Mouse (Mus musculus) monocyte, adult 5-6 weeks (primary cell): ENCODE measurements around the gene Ifnar2. TPM values are rescaled to one million over a fixed set of nuclear protein-coding genes. Genes with fewer than 3 reads are reported as not detected.
A peak's percentile ranks its signal among the peaks of the same experiment; 100 is the strongest.

Experiments
- ATAC-seq: fragments of 153-309, 156-312 bp; replicated peaks from 2 replicates; pipeline ENCODE4 v1.8.0; 2017; ENCODE audit warnings: mild to moderate bottlenecking; ENCODE audit not compliant: low TSS enrichment, insufficient number of reproducible peaks, severe bottlenecking, poor library complexity, low FRiP score
- total RNA-seq: library from RNA; stranded (forward); fragments of 200-1000, 200-491, 200-594 nt; gene quantifications from 3 replicates; pipeline ENCODE4 v1.2.3, GENCODE M21; 2017

Gene Ifnar2
- total RNA-seq, 1 experiment from 2014 or later: 243 TPM

GRCm38 (mm10) chr16:91384221-91384620 lies 11.6 kb downstream of the Ifnar2 start:
- no peak for ATAC-seq

DNA sequence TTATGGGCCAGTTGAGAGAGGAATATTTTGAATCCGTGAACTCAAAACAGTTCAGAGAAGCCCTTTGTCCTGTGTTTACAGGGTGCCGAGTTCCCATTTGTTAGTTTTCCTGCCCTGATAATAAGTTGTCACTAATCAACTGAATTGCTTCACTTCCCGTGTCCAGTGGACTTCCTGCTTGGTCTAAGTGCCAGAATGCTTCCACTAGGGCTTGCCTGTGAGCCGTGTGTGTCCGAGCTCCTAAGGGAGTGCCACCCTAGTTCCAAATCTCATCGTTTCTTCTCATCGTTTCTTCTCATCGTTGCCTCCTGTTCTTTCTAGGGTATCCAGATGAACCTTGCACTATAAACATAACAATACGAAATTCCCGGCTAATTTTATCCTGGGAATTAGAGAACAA lies 13.0 kb downstream of the Ifnar2 start:
- peak; percentile 36; the same call in 1 of the 2 replicates for ATAC-seq

- ATAC-seq: no peak
These were observed 14.0 kb downstream of the Ifnar2 start for GRCm38 (mm10) chr16:91386419-91387120.

GRCm38 (mm10) chr16:91387121-91387486 lies 14.5 kb downstream of the Ifnar2 start:
- no peak for ATAC-seq

GRCm38 (mm10) chr16:91390100-91390499 lies 17.5 kb downstream of the Ifnar2 start:
- 0 out of 2 replicates have a peak, but pooled peaks have one; percentile 54 for ATAC-seq

- no peak for ATAC-seq
These were observed 18.8 kb downstream of the Ifnar2 start, which contains the start of gene Gm21970 for GRCm38 (mm10) chr16:91391421-91391820. Gene Gm21970 (plus strand): TSS chr16:91391721.

DNA sequence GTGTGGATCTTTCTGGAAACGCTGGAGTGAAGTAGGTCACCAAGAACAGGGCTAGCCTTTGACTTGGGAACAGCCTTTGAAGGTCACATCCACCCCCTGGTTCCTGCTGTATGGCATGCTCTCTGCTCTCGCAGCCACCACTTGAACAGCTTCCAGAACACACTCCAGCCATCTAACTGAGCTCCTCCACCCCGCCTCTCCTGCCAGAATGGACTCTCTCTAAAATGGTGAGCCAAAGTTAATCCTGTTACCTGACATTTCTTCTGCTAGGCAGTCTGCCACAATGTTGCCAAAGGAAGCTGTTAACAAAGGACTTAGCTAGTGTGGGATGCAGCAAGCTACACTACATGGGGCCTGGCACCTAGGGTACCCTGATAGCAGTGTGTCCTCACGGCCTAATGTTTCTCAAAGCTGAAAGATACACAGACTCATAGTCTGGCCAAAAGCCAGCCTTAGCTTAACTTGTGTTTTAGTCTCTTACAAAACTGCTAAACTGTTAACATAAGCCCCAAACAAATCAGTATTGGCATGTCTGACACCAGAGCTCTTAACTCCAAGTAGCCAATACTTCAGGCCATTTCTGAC lies 22.3 kb downstream of the Ifnar2 start:
- no peak for ATAC-seq

DNA sequence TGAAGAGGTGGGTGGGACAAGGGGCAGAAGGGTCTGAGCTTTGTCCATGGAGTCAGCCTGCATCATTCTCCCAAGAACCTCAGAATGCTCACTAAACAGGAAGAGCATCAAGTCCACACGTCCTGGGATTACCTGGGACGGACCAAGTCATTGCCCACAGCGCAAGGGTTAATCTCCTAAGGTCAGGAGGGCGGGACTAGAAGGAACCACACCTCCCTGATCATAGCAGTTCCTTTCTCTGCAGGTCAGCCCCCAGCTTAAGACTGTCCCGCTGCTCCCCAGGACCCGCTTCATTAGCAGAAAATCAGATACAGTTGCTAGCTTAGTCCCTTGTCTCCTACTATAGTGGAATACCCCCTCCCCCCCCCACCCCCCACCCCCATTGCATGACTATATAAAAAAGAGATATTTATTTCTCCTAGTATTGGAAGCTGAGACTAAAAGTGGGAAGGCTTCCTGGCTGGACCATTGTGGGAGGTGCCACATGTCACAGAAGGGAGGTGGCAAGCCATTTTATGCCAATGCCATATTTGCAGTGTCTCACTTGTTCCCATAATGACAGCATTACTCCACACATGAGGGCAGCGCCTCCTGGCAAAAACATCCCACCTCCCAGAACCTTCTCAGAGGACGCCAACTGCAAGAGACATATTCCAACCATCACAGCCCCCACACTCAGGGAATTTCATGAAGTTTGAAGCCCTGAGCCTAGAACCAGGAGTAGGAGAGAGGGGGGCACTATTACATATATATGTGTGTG lies 23.2 kb downstream of the Ifnar2 start:
- ATAC-seq: no peak

- ATAC-seq: no peak
These were observed 24.4 kb downstream of the Ifnar2 start for GRCm38 (mm10) chr16:91396844-91397537.

GRCm38 (mm10) chr16:91398030-91398429 lies 25.4 kb downstream of the Ifnar2 start:
- ATAC-seq: peak; percentile 87

- no peak for ATAC-seq
These were observed 26.4 kb downstream of the Ifnar2 start for GRCm38 (mm10) chr16:91398944-91399343.

DNA sequence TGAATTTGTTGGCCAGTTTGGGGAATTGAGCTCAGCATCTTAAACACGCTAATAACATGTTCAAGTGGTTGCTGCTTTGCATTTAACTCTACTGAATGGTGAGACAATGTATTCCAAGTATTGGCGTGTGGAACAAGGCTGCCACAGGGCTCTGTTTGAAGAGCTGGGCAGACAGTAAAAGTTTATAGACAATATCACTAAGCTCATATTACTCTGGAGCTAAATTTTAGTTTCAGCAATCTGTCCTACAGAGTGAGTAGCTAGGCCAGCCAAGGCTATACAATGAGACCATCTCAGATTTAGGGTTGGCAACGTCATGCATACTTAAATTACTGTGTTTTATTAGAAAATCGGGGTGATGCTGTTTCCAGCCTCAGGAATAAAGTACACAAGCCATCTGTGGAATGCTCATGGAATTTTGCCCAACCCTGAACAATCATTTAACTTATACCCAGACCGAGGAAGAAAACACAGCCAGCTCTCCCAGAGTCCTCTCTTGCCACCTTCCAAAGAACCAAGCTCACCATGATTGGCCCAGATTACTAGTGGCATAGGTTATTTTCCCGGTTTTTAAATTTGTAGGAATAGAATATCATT lies 29.1 kb downstream of the Ifnar2 start:
- ATAC-seq: no peak

GRCm38 (mm10) chr16:91403784-91404183 lies 31.2 kb downstream of the Ifnar2 start:
- ATAC-seq: no peak

DNA sequence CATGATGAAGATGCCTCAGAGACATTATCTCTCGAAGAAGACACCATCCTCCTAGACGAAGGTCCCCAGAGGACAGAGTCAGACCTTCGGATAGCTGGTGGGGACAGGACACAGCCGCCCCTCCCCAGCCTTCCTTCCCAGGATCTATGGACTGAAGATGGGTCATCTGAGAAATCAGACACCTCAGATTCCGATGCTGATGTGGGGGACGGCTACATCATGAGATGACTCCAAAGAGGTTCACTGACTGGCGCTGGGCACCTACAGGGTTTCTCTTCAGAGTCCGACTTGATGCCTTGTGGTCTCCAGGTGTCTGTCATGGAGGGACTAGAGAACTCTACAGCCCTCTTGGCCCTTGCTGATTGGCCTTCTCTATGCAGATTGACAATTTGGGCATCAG lies 31.6 kb downstream of the Ifnar2 start:
- no peak for ATAC-seq

DNA sequence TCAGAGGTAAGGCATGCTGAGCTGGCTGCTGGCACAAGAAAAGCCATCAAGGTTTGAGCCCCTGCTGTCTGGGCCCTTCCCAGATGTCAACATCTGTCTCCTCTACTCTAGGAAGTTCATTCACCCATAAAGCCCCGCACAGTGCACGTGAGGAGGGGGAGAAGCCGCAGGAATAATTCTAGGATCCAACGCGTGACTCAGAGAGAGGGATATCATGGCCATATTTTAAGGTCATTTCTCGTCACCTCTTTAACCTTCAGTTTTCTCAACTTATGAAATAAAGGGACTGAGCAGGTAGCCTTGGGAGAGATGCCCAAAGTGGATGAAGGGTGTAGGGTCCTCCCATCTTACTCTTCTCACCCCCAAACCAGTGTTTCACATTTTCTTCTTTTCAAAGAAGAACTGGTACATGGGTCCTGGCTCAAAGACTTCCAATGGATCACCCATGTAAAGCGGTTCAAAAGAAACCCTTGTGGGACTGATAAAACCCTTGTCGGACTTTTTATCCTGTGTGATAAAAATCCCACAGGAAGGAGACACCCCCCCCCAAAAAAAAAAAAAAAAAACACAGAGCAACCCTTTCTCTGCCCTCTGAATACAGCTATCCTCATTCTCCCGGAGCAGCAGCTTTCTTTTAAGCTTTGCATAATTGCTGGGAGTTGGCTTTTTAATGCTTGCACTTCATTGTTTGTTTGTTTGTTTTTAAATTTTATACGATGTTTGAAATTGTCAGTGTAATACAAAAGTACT lies 32.4 kb downstream of the Ifnar2 start:
- ATAC-seq: no peak

GRCm38 (mm10) chr16:91405640-91406584 lies 33.3 kb downstream of the Ifnar2 start, which contains the start of gene Il10rb:
Gene Il10rb (plus strand): TSS chr16:91406164.
- peak; percentile 72 for ATAC-seq

DNA sequence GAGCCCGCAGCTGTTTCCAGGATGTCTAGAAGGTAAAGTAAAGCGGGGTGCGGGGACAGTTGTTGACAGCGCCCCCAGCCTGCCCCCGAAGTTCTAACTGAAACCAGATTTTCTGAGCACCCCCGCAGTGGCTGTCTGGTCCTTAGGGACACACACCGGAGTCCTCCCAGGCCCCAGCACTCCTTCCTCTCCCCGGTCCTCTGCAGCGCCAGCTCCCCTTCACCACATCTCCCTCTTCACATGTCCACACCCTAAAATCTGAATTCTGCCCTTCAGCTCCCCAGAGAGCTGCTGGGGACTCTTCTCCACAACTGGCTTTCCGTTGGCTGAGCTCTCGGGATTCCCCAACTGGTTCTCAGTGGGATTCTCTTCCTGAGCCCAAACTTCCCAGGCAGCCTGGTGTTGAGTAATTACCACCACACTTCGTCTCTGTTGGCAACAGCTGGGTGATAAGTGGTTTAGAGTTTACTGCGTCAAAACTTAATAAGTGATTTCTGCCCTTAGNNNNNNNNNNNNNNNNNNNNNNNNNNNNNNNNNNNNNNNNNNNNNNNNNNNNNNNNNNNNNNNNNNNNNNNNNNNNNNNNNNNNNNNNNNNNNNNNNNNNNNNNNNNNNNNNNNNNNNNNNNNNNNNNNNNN lies 34.1 kb downstream of the Ifnar2 start:
- peak; percentile 44 for ATAC-seq
